Mouse (Mus musculus) yolk sac, embryonic 10.5 days (tissue): ENCODE results near the gene Dlgap1.
A peak's percentile ranks its signal among the peaks of the same experiment; 100 is the strongest.

Experiments
- DNase-seq: peaks from one replicate; pipeline ENCODE4 v3.0.0-alpha.2; 2017; ENCODE audit warnings: low spot score

The Dlgap1 gene

DNA sequence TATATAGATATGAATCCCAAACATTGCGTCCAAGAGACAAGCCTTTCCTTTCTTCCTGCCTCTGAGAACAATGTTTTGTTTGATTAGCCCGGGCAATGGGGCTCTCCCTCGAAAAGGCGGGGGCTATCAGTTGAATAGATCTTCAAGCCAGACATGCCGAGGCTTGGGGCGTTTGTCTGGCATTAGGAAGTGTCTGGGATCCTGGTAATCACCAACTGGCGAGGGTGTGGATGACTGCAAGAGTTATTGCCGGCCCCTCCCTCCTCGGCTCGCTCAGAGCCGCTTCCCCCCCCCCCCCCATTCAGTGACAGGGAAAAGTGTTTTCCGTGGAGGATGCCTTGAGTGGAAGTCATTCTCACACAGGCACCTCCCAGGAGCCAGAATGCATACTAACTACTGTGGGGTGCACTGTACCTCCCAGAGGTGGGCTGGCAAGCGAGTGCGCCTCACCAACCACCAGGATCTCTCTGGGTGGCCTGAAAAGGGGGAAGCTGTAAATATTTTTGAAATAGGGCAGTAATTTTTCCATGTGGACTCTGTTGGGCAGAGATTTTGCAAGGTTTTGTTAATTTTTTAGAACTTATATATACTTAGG lies 786.9 kb downstream of the Dlgap1 start:
- peak; percentile 34 for DNase-seq

DNA sequence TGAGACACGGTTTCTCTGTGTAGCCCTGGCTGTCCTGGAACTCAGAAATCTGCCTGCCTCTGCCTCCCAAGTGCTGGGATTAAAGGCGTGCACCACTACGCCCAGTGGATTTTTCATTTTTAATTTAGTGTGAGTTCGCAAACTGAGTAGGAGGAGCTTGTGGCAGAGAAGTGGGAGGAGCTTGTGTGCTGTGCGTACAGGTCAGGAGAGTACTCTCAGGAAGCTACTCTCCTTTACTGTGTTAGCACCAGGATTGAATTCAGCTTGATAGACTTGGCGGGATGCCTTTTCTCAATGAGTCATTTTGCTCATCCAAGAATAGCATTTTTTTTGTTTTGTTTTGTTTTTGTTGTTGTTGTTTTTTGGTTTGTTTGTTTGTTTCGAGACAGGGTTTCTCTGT lies 793.1 kb downstream of the Dlgap1 start:
- no peak for DNase-seq

GRCm38 (mm10) chr17:70762634-70763033 lies 793.8 kb downstream of the Dlgap1 start:
- DNase-seq = no peak

DNA sequence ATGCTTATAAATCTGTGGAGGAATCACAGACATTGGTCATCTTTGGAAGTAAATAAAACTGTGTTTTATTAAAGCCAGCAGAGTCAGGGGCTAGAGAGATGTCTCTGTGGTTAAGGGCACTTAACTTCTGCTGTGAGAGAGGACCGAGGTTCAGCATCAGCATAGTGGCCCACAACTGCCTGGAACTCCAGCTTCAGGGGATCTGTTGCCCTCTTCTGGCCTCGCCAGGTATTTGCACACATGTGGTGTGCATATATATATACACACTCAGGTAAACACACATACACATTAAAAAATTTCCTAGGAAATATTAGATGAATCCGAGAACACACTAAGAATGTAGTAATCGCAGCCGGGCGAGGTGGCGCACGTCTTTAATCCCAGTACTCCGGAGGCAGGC lies 796.5 kb downstream of the Dlgap1 start:
- DNase-seq = no peak

DNA sequence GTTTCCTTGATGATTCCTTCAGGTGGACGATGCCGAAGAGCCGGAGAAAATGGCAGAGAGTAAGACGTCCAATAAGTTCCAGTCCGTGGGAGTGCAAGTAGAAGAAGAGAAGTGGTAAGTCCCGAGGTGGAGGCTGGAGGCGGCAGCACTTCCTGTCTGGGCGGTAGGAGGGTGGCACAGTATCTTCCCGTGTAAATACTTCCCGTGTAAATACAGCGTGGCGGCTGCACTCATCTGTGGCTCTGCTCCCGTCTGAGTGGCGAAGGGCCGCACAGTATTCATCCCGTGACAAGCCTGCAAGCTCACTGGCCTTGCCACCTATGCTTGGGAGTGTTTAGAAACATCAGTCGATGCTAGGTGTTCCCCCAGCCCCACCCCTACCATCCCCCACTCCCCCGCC lies 797.1 kb downstream of the Dlgap1 start:
- DNase-seq = no peak

DNA sequence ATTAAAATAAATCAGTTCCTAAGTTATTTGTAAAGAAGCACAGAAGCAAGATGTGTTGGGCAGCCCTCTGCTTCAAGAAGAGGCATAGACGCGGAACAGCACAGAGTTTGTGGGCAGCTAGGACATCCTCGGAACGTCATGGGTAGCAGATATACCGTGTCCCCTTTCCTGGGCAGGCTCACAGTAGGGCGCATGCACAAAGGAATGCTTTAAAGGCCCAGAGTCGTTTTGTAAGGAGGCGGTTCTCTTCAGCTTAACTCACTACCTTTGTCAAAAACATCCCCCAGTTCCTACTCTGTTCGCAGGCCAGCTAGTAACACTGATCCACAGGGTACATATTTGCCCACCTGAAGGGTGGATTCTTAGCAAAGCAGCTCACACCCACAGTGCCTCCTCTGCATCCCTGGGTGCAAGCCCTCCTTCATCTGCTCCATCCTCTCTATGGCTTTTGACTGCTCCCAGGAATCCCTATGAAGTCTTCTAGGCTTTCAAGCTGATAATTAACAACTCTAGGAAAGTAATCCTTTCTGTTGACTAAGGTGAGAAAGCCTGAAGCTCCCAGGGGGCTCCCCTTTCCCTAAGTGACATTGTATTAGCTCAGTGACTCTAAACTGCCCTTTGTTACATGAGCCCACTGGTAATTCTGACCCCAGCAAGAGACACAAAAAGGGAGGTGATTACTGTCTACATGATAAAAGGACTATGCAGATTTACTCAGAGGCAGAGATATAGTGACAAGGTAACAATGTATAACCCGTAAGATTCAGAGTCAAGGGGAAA lies 803.4 kb downstream of the Dlgap1 start:
- DNase-seq = no peak

- DNase-seq = no peak
These were observed 810.9 kb downstream of the Dlgap1 start for GRCm38 (mm10) chr17:70779770-70780169.

- no peak for DNase-seq
These were observed 812.1 kb downstream of the Dlgap1 start for GRCm38 (mm10) chr17:70780726-70781689.

DNA sequence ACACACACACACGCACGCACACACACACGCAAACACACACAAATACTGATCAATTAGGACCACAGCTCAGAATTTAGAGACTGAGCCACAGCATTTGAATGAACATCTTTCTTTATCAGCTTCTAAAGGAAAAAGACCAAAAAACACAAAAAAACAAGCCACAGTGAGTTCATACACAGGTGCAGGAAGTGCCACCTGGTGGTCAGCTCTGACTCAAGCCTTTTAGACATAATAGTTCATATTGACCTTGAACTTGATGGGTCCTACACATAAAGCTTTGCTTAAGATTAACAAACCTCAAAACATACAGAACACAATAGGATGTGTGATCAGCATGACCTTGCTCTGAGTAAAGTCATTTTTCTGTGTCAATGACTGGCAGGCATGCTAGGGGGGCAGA lies 814.4 kb downstream of the Dlgap1 start:
- DNase-seq = no peak

DNA sequence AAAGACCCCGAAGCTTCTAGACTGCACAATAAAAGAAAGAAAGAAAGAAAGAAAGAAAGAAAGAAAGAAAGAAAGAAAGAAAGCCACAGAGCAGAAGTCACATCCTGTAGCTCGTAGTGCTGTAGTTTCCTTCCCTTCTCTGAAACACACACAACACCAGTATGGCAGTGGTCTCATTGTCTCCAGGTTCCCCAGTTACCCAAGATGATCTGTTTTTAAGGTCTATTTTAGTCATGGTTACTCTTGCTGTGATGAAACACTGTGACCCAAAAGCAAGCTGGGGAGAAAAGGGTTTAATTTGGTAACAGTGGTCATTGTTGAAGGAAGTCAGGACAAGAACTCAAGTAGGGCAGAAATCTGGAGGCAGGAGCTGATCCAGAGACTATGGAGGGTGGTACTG lies 818.5 kb downstream of the Dlgap1 start:
- no peak for DNase-seq

DNA sequence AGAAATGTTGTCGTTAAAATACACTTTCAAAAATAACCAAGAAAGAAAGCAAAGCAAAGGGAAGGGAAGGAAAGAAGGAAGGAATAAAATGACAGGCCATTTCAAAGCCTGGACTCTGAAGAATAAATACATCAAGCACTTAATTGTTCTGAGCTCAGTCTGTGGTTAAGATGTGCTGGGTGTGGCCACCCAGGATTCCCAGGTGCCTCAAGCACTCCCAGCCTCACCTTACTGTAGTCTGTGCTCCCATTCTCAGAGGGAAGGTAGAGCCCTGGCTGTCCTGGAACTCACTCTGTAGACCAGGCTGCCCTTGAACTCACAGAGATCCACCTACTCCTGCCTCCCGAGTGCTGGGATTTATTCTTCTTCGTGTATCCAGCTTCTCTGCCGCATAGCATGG lies 821.9 kb downstream of the Dlgap1 start:
- no peak for DNase-seq

DNA sequence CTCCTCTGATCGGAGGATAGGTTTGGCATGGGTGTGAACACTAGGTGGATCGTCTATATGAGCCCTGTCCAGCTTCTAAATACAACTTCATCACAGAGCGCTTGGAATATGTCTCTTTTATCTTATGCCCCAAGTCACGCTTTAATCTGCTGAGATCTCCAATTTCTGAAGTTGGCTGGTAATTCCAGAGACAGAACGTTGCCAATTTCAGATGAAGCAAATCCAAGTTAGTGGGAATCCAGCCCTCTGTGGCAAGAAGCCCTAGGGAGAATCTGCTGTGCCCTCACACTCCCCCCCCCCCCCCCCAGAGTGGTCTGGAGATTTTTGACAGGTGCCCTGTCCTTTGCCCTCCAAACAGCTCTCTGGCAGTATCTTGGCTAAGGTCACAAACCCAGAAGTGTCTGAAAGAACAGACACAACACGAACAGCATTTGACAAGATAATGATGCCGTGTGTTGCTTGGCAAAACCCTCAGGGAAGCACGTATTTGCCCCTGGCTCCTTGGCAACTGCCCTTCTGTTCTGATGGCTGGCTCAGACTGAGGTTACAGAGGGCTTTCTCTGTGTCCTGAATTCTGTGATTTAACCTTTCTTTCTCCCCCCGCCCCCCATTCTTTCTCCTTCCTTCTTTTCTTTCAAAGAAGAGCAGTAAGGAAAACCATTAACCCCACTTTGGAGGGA lies 822.9 kb downstream of the Dlgap1 start:
- DNase-seq = no peak

DNA sequence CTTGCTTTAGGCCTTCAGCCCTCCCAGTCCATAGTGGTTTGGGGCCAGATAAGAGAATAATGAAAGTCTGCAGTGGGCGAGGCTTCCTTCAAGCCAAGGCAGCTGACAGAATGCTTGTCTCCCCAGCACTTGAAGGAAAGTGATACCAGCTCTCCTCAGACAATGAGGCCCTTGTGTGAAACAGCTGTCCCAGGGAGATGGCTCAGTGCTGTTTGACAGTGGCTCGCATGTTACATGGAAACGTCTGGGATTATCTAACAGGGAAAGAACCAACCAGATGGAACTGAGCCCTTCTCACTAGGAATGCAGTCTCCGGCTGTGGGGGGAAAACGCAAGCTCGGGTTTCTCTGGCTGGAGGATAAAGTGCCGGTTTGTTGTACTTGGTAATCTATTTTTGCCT lies 825.4 kb downstream of the Dlgap1 start:
- DNase-seq = no peak

- DNase-seq = no peak
These were observed 825.8 kb downstream of the Dlgap1 start for GRCm38 (mm10) chr17:70794722-70795121.

GRCm38 (mm10) chr17:70795196-70795595 lies 826.3 kb downstream of the Dlgap1 start:
- DNase-seq = no peak

- no peak for DNase-seq
These were observed 828.3 kb downstream of the Dlgap1 start for GRCm38 (mm10) chr17:70796940-70797772.

- DNase-seq = no peak
These were observed 828.8 kb downstream of the Dlgap1 start for GRCm38 (mm10) chr17:70797773-70798045.

DNA sequence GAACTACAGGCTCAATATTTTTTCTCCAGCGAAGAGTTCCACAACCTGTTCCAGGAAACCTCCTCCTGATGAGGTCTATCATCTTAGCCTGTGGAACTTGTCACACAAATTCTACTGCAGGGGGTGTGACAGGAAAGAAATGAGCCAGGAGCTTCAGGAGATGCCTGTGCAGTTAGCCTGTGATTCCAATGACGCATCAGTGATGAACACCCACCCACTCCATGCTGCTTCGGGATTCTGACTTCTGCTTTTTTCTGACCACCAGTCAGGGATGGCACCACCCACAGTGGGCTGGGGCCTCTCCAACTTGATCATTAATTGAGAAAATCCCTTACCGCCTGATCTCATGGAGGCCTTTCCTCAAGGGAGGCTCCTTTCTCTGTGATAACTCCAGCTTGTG lies 830.4 kb downstream of the Dlgap1 start:
- DNase-seq = no peak

DNA sequence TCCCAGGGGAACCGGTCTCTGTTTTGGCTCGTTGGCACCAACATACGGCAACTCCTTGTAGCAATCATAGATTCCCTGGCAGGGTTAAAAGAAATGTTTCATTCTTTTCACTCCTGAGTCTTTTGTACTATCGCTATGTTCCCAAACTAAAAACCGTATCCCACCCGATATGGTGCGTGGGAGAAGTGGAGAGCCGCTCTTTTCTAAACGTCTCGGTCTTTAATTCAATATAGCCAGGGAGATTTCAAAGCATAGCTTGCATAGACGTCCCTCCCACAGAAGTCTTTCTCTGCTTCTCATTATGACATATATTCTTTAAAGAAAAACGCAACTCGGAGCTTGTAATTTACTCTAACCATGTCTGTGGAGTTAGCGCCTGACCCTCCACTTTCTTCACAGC lies 833.1 kb downstream of the Dlgap1 start:
- no peak for DNase-seq

DNA sequence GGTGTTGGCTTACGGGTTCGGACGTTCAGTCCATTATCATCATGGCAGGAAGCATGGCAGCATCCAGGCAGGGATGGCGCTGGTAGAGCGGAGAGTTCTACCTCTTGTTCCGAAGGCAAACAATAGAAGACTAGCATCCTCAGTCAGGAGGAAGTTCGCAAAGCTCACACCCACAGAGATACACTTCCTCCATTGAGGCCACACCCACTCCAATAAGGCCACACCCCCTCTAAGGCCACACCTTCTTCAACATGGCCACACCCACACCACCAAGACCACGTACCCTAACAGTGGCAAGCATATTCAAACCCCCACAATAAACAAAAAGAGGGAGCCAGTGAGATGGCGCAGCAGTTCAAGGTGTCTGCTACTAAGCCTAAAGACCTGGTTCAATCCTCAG lies 837.0 kb downstream of the Dlgap1 start:
- no peak for DNase-seq

DNA sequence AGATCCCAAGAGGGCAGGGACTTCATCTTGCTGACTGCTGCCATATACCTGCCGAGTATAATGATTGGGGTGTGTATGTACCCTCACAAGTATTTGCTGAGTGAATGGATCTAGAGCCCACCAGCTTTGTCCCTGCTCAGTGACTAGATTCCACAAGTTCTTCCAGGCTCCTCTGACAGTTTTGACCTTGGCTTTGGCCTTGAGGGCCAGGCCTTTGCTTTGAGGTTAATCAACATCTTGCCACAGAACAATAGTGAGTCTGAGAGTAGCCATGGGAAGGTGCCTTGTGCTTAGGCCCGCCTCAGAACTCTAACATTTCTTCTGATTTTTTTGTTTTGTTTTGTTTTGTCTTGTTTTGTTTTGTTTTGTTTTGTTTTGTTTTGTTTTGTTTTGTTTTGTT lies 837.7 kb downstream of the Dlgap1 start:
- DNase-seq = no peak

DNA sequence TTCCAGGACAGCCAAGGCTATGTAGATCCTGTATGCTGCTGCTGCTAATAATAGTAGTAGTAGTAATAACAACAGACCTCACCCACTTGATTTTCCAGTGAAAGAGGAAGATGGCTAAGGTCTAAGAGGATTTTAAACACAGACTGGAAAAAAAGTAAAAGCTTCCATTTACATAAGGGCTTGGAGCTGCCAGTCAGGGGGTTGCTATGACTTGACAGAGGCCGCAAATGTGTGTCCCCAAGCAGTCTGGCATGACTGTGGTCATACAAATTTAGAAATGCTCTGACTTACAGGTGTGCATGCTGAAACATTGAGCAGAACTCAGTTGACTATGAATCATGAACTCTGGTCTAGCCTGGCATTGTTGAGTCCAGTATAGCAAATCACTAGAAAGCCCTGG lies 839.0 kb downstream of the Dlgap1 start:
- no peak for DNase-seq
